Mouse (Mus musculus) liver, adult 2 months (tissue): ENCODE results near the gene Rap1gap2.

ENCODE experiments used
- CTCF ChIP-seq: fragments of 200-500 bp; IDR thresholded peaks from 2 replicates; pipeline ENCODE4 v1.5.1; 2011; ENCODE audit warnings: low read depth, low read length, control low read depth
- POLR2A ChIP-seq: fragments of 200-500 bp; IDR thresholded peaks from 2 replicates; pipeline ENCODE4 v1.6.1; 2011; ENCODE audit warnings: low read length, control low read depth; ENCODE audit not compliant: insufficient read depth; ENCODE audit errors: extremely low read depth

GRCm38 (mm10) chr11:74586401-74586800, 24.3 kb downstream of the Rap1gap2 start:
- no peak for TF ChIP-seq POLR2A
- TF ChIP-seq CTCF, result no peak
